Mouse (Mus musculus): ENCODE measurements at regions not wholly inside any gene's neighbourhood (a gene's known extent, or its start where the extent isn't known, plus 50 kb on each side); places are given as distances from the start of the nearest gene placed in this dataset.

GRCm38 (mm10) chr15:38569011-38569640 is 1143.8 kb downstream of the 4930447A16Rik start:
- TF ChIP-seq NANOG (IDR thresholded peaks at IDR 0.05; ENCODE audit: borderline replicate concordance, low read length) (no peak), CTCF (conservative IDR thresholded peaks at IDR 0.05; ENCODE audit: low read length) (no peak), POU5F1 (IDR thresholded peaks at IDR 0.05; ENCODE audit: borderline replicate concordance, low read length) (no peak)
- peaks cover 14% of the 10 kb centered on the region for H3K27me3 ChIP-seq (ENCODE audit: insufficient read depth, low read length)
- no peaks in the 10 kb centered on the region for H3K36me3 ChIP-seq (ENCODE audit: insufficient read depth, low read length)
- H3K4me3 ChIP-seq (replicated peaks; ENCODE audit: low read length) = no peak overlapping the region
- no peaks in the 10 kb centered on the region; the same call in 1 of the 2 replicates for H3K9me3 ChIP-seq (ENCODE audit: low read length)
- H3K4me1 ChIP-seq (replicated peaks; ENCODE audit: low read depth, low read length) = no peaks in the 10 kb centered on the region

- Histone ChIP-seq H3K4me3 (replicated peaks; ENCODE audit: low read length) (no peak overlapping the region), H3K27me3 (ENCODE audit: insufficient read depth, low read length) (peaks cover 14% of the 10 kb centered on the region), H3K36me3 (ENCODE audit: insufficient read depth, low read length) (no peaks in the 10 kb centered on the region), H3K4me1 (replicated peaks; ENCODE audit: low read depth, low read length) (no peaks in the 10 kb centered on the region), H3K9me3 (ENCODE audit: low read length) (no peaks in the 10 kb centered on the region)
- TF ChIP-seq POU5F1 (IDR thresholded peaks at IDR 0.05; ENCODE audit: borderline replicate concordance, low read length) = no peak
- no peak for TF ChIP-seq NANOG (IDR thresholded peaks at IDR 0.05; ENCODE audit: borderline replicate concordance, low read length)
Observed at GRCm38 (mm10) chr15:38570144-38570543, 1144.8 kb downstream of the 4930447A16Rik start.

- no peak overlapping the region for H3K4me3 ChIP-seq (replicated peaks; ENCODE audit: low read length)
- no peak for TF ChIP-seq POU5F1 (IDR thresholded peaks at IDR 0.05; ENCODE audit: borderline replicate concordance, low read length)
- no peak for TF ChIP-seq NANOG (IDR thresholded peaks at IDR 0.05; ENCODE audit: borderline replicate concordance, low read length)
- no peak for TF ChIP-seq CTCF (conservative IDR thresholded peaks at IDR 0.05; ENCODE audit: low read length)
- no peaks in the 10 kb centered on the region for H3K9me3 ChIP-seq (ENCODE audit: low read length)
- H3K36me3 ChIP-seq (ENCODE audit: insufficient read depth, low read length) = no peaks in the 10 kb centered on the region
- H3K27me3 ChIP-seq (ENCODE audit: insufficient read depth, low read length) = peaks cover 14% of the 10 kb centered on the region
- no peaks in the 10 kb centered on the region for H3K4me1 ChIP-seq (replicated peaks; ENCODE audit: low read depth, low read length)
Observed at GRCm38 (mm10) chr15:38570735-38571134, 1145.4 kb downstream of the 4930447A16Rik start.

GRCm38 (mm10) chr15:38572652-38573051 is 1147.3 kb downstream of the 4930447A16Rik start:
- Histone ChIP-seq H3K9me3 (ENCODE audit: low read length) (no peaks in the 10 kb centered on the region), H3K27me3 (ENCODE audit: insufficient read depth, low read length) (peaks cover 21% of the 10 kb centered on the region), H3K36me3 (ENCODE audit: insufficient read depth, low read length) (no peaks in the 10 kb centered on the region), H3K4me1 (replicated peaks; ENCODE audit: low read depth, low read length) (no peaks in the 10 kb centered on the region), H3K4me3 (replicated peaks; ENCODE audit: low read length) (no peak overlapping the region)
- no peak for TF ChIP-seq POU5F1 (IDR thresholded peaks at IDR 0.05; ENCODE audit: borderline replicate concordance, low read length)
- TF ChIP-seq CTCF (conservative IDR thresholded peaks at IDR 0.05; ENCODE audit: low read length) = no peak
- TF ChIP-seq NANOG (IDR thresholded peaks at IDR 0.05; ENCODE audit: borderline replicate concordance, low read length) = no peak

GRCm38 (mm10) chr15:38574447-38574846 is 1149.1 kb downstream of the 4930447A16Rik start:
- Histone ChIP-seq H3K36me3 (ENCODE audit: insufficient read depth, low read length) (no peaks in the 10 kb centered on the region), H3K4me3 (replicated peaks; ENCODE audit: low read length) (no peak overlapping the region), H3K9me3 (ENCODE audit: low read length) (no peaks in the 10 kb centered on the region), H3K4me1 (replicated peaks; ENCODE audit: low read depth, low read length) (no peaks in the 10 kb centered on the region), H3K27me3 (ENCODE audit: insufficient read depth, low read length) (peaks cover 24% of the 10 kb centered on the region)
- no peak for TF ChIP-seq POU5F1 (IDR thresholded peaks at IDR 0.05; ENCODE audit: borderline replicate concordance, low read length)
- TF ChIP-seq CTCF (conservative IDR thresholded peaks at IDR 0.05; ENCODE audit: low read length) = no peak
- no peak for TF ChIP-seq NANOG (IDR thresholded peaks at IDR 0.05; ENCODE audit: borderline replicate concordance, low read length)

- H3K27me3 ChIP-seq (ENCODE audit: insufficient read depth, low read length) = peaks cover 24% of the 10 kb centered on the region
Observed at GRCm38 (mm10) chr15:38575254-38575653, 1149.9 kb downstream of the 4930447A16Rik start.

GRCm38 (mm10) chr15:38577691-38578090 is 1152.3 kb downstream of the 4930447A16Rik start:
- no peaks in the 10 kb centered on the region for H3K36me3 ChIP-seq (ENCODE audit: insufficient read depth, low read length)
- H3K9me3 ChIP-seq (ENCODE audit: low read length) = no peaks in the 10 kb centered on the region
- no peaks in the 10 kb centered on the region for H3K4me1 ChIP-seq (replicated peaks; ENCODE audit: low read depth, low read length)
- H3K27me3 ChIP-seq (ENCODE audit: insufficient read depth, low read length) = peaks cover 19% of the 10 kb centered on the region
- H3K4me3 ChIP-seq (replicated peaks; ENCODE audit: low read length) = no peak overlapping the region
- TF ChIP-seq CTCF (conservative IDR thresholded peaks at IDR 0.05; ENCODE audit: low read length) (no peak), NANOG (IDR thresholded peaks at IDR 0.05; ENCODE audit: borderline replicate concordance, low read length) (no peak), POU5F1 (IDR thresholded peaks at IDR 0.05; ENCODE audit: borderline replicate concordance, low read length) (no peak)

More at GRCm38 (mm10) chr15:38575254-38575653, 1149.9 kb downstream of the 4930447A16Rik start:
- TF ChIP-seq CTCF (conservative IDR thresholded peaks at IDR 0.05; ENCODE audit: low read length) = no peak
- no peak for TF ChIP-seq POU5F1 (IDR thresholded peaks at IDR 0.05; ENCODE audit: borderline replicate concordance, low read length)
- TF ChIP-seq NANOG (IDR thresholded peaks at IDR 0.05; ENCODE audit: borderline replicate concordance, low read length) = no peak
- Histone ChIP-seq H3K9me3 (ENCODE audit: low read length) (no peaks in the 10 kb centered on the region), H3K36me3 (ENCODE audit: insufficient read depth, low read length) (no peaks in the 10 kb centered on the region), H3K4me1 (replicated peaks; ENCODE audit: low read depth, low read length) (no peaks in the 10 kb centered on the region), H3K4me3 (replicated peaks; ENCODE audit: low read length) (no peak overlapping the region)

- Histone ChIP-seq H3K4me1 (replicated peaks; ENCODE audit: low read depth, low read length) (no peaks in the 10 kb centered on the region), H3K36me3 (ENCODE audit: insufficient read depth, low read length) (no peaks in the 10 kb centered on the region), H3K9me3 (ENCODE audit: low read length) (no peaks in the 10 kb centered on the region), H3K4me3 (replicated peaks; ENCODE audit: low read length) (no peak overlapping the region), H3K27me3 (ENCODE audit: insufficient read depth, low read length) (peaks cover 13% of the 10 kb centered on the region)
- no peak for TF ChIP-seq NANOG (IDR thresholded peaks at IDR 0.05; ENCODE audit: borderline replicate concordance, low read length)
- TF ChIP-seq POU5F1 (IDR thresholded peaks at IDR 0.05; ENCODE audit: borderline replicate concordance, low read length) = no peak
- no peak for TF ChIP-seq CTCF (conservative IDR thresholded peaks at IDR 0.05; ENCODE audit: low read length)
Observed at GRCm38 (mm10) chr15:38579481-38579880, 1154.1 kb downstream of the 4930447A16Rik start.

- H3K9me3 ChIP-seq (ENCODE audit: low read length) = no peaks in the 10 kb centered on the region
- no peak overlapping the region for H3K4me3 ChIP-seq (replicated peaks; ENCODE audit: low read length)
- H3K27me3 ChIP-seq (ENCODE audit: insufficient read depth, low read length) = peaks cover 2% of the 10 kb centered on the region; the same call in 1 of the 2 replicates
- H3K4me1 ChIP-seq (replicated peaks; ENCODE audit: low read depth, low read length) = peaks cover 4% of the 10 kb centered on the region
- H3K36me3 ChIP-seq (ENCODE audit: insufficient read depth, low read length) = no peaks in the 10 kb centered on the region
- TF ChIP-seq CTCF (conservative IDR thresholded peaks at IDR 0.05; ENCODE audit: low read length) (no peak), NANOG (IDR thresholded peaks at IDR 0.05; ENCODE audit: borderline replicate concordance, low read length) (no peak), POU5F1 (IDR thresholded peaks at IDR 0.05; ENCODE audit: borderline replicate concordance, low read length) (no peak)
Observed at GRCm38 (mm10) chr15:38583500-38583899, 1158.1 kb downstream of the 4930447A16Rik start.

All from E14TG2a.4 (cell line).